Mouse (Mus musculus) spleen, postnatal 10 days (tissue): Measurements from ENCODE around the gene Cd52.
"Not testable (repeated sequence)": the region's sequence is repeated elsewhere in the genome, so short reads cannot be mapped to it uniquely, and the experiment has no call there.

ENCODE experiments used
- DNase-seq, 2 experiments: peaks; one replicate each; pipeline ENCODE4 v3.0.0; 2021 to 2022; ENCODE audit warnings: low spot score in 2 of 2

Gene Cd52

GRCm38 (mm10) chr4:134094923-134095547, at the start of gene Cd52:
Gene Cd52, minus strand, starts transcription at chr4:134095082.
- peak in 1 of 2 experiments; percentile 79 for DNase-seq

- DNase-seq = not testable (repeated sequence)
Observed at GRCm38 (mm10) chr4:134144297-134144696, 49.4 kb upstream of the Cd52 start.

DNA sequence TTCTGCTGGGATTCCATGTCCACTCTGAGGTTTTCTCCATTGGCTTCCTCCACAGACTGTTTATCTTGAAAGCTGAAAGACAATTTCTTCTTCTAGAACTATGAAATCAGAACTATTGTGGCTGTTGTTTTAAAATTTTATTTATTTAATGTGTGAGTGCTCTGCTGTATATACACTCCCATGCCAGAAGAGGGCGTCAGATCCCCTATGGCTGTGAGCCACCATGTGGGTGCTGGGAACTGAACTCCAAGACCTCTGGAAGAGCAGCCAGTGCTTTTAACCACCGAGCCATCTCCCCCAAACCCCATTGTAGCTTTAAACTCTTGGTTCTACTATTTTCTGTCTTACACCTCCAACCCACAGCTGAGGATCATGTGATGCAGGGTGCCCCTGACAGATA, 44.0 kb upstream of the Cd52 start:
- DNase-seq = no peak

DNA sequence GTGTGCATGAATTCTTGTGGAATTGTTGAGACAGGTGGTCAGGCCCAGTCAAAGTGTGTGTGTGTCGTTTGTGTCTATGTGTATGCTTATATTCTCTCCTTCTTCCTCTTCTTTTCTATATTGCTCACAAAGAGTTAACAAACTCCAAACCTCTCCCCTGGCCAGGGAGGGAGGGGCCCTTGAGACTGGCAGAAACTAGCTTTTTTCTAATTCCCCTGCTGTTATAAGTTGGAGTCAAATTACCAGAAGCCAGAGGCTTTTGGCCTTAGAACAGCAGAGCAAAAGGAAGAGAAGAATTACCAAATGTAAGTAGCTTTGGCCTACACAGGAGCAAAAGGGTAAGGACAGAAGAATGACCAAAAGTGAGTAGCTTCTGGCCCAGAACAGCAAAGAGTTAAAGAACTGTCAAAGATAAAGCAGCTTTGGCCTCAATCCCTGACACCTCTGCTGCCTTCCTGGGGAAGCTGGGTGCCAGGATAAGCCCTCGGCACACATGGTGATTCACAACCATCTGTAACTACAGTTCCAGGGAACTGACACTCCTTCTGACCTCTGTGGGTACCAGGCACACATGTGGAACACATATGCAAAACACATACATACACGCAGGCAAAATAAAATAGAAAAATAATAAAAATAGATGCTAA, 41.5 kb upstream of the Cd52 start:
- no peak for DNase-seq

DNA sequence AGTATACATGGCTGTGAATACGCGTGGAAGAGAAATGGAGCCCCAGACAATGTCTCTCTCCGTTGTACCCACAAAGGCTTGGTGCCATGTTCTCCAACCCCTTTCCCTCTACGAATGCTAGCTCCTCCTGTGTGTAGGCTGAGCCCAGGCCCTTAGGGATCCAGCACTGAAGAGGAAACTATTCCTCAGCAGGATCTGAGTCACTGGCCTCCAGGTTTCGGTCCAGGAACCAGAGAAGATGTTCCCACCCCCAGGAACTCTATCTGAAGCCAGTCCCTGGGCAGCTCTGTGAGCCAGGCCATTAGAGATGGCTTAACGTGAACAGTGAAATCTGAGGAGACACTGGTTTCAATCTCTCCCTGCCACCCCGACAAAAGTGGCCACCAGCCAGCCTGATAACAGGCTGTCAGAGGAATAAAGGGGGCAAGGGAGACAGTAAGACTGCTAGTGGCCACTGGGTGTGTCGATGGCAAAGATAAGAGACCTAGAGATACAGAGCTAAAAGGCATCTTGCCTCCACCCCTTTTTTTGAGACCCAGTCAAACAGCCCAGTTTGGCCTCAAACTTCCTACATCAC, 37.7 kb upstream of the Cd52 start:
- DNase-seq = no peak

GRCm38 (mm10) chr4:134132117-134132516, 37.2 kb upstream of the Cd52 start:
- no peak for DNase-seq

DNA sequence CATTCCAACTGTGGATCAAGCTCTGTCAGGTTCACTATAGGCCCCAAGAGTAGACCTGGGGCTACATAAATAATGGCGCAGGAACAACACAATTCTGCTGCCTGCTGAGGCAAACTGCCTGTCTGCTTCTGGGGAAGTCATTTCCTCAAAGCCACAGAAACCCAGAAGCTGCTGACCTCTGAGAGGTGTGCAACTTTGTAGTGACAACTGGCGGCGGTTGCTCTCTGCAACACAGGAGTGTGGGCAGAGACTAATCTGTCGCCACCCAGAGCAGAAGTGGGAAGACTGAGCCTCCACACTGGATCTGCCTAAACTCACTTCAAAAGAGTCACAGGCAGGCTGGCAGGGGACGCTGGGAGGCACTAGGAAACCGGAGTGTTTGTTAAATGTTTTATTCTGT, 34.6 kb upstream of the Cd52 start:
- peak in 1 of 2 experiments; percentile 52 for DNase-seq

DNA sequence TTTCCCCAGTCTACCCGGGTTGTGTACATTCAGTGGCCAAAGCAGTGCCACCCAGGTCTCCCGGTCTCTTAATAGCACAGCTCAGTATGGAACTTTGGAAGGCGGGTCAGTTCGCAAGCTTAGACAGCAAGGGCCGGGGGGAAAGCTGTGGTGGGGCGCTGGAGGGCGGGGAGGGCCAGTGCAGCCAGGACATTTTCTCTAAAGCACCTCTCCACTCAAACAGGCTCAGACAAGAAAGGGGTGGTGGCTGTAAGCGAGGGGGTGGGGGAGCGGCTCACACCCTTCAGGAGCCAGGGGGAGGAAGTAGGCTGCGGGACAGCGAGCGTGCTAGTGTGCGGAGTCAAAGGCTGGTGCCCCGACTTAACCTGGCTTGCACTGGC, 34.1 kb upstream of the Cd52 start:
- peak in 1 of 2 experiments; percentile 65 for DNase-seq

DNA sequence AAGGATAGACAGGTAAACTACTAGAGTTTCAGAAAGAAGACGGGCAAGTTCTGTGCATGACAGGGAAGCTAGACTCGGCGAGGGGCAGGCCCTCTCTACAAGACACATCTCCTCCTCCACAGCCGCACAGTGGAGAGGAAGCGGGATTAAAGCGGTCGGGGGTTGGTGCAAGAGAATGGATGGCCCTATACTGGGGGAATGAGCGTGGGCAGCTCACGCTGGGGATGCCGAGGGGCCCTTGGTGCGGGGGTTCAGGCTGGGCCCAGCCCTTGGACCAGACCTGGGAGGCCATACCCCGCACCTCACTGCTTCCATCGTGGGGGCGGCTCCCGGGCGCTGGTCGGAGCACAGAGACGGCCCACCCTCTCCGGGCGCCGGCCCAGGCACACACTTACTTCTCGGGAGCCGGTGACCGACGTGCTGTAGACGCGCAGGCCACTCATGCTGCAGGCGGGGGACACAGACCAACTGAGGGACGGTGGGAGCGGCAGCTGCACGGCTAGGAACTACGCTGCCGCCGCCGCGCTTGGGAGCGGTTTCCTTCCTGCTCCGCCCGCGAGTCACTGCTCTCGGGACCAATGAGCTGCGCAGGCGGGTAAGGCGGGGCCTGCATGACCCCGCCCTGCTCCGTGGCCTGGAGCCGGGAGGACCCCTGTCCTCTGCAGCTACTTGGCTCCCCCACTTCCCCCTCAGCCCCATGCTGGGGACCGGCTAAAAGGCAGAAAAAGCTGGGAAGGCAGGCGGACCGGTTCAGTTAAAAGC, 33.5 kb upstream of the Cd52 start, which contains the start of gene Sh3bgrl3:
Sh3bgrl3 (minus strand) TSS at position 569 of the 762 bp plus-strand sequence.
- DNase-seq = peak; percentile 76 to 90

DNA sequence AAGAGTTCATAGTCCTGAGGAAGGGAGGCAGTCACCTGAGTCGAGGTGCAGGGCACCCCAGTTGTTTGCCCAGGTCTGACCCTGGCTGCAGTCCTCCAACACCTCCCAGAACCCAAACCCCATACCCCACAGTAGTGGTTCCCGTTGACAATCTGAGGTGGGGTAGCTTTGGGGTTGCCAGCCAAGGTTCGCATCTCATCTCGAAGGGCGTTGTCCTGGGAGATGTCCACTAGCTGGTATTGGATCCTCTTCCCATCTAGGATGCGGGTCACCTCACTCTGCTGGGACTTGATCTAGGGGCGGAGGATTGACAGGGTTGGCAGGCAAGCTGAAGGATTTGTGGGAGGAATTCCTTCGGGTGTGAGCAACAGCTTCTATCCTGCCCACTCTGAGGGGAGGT, 32.9 kb upstream of the Cd52 start:
- DNase-seq = peak in 1 of 2 experiments; percentile 16

DNA sequence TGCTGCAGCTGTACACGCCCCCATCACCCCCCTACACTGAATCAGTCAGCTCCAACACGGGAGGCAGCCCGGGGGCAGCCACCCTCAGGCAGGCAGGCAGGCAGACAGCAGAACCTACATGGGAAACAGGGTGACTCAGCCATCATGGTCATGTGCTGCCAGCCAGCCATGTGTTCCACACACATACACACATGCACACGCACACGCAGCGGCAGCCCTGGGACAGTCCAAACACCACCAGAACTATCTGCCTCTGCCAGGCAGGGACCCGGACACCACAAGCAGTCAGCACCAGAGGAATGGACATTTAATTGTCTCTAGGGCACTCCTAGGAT, 32.2 kb upstream of the Cd52 start:
- no peak for DNase-seq

- no peak for DNase-seq
Observed at GRCm38 (mm10) chr4:134126300-134127120, 31.6 kb upstream of the Cd52 start.

DNA sequence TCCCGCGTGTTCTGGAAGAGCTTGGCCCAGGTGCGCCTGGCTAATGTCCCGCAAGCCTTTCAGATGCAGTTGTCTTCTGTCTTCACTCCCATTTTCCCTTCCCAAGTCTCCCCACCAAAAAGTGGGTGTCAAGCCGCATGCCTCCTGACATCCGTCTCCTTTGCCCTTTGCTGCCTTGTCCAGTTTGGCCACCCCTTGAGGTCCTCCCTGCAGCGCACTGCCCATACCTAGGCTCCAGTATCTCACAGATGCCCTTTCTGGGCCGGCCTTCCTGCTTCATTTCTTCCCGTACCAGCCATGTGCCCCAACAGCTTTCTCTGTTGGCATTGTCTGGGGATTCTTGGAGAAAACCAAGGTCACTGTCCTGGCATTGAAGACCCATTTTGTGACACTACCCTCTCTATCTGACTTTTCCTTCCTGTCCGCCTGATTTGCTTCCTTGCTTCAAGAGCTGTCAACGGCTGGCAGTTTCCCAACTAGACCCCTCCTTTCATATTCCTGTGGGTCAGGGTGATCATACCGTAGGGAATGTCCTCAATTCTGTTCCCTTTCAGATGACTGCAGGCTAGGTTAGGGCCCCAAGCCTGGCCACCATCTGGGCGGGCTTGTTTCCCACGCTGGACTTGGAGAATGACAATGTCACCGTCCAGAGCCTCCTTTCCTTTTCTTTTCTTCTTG, 30.6 kb upstream of the Cd52 start:
- no peak for DNase-seq

DNA sequence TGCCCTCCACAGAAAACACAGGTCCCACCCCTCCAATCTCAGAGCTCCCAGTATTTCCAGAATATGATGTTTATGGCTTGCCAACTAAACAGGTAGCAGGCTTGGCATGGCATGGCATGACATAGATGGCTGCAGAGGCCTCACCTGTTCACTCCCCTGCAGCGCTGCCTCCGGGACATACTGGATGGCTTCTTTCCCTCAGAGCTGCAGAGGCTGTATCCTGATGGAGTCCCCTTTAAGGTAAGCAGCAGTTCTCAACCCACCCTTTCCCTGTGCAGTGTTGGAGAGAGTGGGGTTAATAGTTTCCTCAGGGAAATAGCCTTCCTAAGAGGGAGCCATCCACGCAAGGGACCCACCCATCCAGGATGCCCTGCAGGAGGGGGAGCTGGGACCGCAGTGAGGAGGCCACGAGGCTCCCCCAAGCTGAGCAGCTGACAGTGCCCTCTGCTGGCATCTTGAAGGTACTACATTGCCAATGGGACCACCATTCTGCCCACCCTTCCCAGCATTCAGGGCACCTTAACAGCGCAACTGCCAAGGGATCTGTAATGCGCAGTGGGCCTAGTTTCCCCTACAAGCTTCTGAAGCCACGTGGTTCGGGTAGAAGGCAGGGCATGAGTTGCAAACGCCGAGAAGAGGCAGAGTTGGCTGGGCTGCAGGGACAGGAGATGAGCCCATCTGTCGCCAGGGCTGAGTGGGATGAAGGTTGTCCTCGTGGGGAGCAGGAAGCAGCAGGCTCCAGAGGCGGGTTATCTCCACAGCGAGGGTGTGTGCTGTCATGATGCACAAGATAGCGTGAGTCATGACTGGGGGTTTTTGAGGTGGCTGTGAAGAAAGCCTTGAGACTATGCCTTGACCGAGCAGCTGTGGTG, 29.0 kb upstream of the Cd52 start:
- peak; percentile 60 to 71 for DNase-seq

DNA sequence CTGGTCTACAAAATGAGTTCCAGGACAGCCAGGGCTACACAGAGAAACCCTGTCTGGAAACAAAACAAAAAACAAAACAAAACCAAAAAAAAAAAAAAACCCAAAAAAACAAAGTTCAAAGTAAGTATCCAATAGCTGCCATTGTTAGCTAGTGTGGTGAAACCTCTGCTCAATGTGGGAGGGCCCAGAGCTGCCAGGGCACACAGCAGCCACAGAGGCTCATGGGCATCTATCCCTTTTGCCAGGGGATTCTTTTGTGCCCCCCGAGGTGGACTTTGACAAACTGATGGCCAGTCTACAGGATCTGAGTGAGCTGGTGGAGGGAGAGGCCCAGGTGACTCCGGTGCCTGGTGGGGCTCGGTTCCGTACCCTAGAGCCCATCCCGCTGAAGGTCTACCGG, 28.3 kb upstream of the Cd52 start:
- DNase-seq = no peak

GRCm38 (mm10) chr4:134122281-134122680, 27.4 kb upstream of the Cd52 start:
- peak in 1 of 2 experiments; percentile 22 for DNase-seq

DNA sequence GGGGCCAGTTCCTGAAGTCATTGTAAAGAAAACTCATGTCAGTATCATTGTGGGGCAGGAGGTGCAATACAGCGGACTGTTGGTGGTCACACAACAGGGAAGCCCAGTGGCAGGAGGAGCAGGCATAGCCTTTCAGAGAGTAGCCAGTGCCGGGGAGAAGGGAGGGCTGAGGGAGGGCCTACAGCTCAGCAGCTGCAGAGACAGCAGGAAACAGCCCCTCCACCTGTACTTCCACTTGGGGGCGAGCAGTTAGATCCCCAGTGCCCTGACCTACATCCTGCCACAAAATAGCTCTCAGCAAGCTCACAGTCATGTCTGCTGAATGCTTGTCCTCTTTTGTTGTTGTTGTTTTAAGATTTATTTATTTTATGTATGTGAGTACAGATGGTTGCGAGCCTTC, 26.7 kb upstream of the Cd52 start:
- peak in 1 of 2 experiments; percentile 65 for DNase-seq

- DNase-seq = peak in 1 of 2 experiments; percentile 16
Observed at GRCm38 (mm10) chr4:134120916-134121315, 26.0 kb upstream of the Cd52 start.

DNA sequence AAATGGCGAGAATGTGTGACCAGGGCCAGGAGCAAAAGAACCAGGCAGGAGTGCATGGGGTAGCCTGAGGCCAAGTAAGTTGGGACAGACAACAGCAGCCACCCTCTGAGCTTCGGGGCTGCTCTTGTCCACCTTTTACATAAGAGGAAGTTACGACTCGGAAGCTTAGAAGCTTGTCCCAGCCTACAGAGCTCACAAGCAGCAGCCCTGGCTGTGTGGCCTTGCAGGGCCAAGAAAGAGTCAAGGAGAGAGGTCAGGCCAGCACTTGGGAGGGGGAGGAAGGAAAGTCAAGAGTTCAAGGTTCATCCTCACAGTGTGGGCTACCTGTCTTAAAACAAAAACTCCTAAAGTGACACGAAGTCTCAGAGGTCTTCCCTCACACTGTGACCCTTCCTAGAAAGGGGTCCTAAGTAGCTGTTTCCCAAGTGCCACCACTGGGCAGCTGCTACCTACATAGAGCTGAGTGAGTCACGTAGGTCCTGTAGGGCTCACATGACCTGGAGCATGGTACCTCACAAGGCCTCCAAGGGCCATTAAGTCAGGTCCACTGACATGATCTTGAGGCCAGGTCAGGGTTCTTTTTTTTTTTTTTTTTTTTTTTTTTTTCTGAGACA, 25.4 kb upstream of the Cd52 start:
- DNase-seq = peak in 1 of 2 experiments; percentile 36

DNA sequence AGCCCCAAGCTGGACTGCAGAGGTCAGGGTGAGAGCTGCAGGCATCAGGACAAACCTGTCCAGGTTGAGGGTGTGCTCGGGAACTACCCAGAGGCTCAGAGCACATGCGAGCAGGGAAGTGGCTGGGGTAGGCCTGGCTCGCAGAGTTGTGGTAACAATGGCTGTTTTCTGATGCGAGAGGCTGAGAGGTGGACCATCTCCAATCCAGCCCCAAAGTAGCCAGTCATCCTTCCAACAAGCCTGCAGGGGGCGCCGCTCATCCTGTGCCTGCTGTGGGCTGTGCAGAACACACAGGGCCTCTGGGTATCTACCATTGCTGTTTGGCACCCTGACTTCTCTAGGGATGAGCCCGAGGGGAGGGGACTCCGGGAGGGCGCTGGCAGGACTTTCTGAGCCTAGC, 24.8 kb upstream of the Cd52 start:
- peak in 1 of 2 experiments; percentile 77 for DNase-seq
